Mouse (Mus musculus): ENCODE measurements around the gene Epb42. TPM values are rescaled to one million over a fixed set of nuclear protein-coding genes. Genes with fewer than 3 reads are reported as not detected.
A peak's percentile ranks its signal among the peaks of the same experiment; 100 is the strongest.

Epb42 gene
- polyA plus RNA-seq (2015; fragmentation: Nextera tagmentation; extraction: Ambion mirVana), result 2.5 and 2.6 TPM in 2 replicates

- Histone ChIP-seq H3K4me1 (replicated peaks) (0 out of 2 replicates have a peak, but pooled peaks cover 2% of the 10 kb centered on the region), H3K27me3 (replicated peaks) (no peaks in the 10 kb centered on the region), H3K27ac (no peak within 1 kb of the TSS), H3K9ac (no peak within 1 kb of the TSS), H3K4me3 (replicated peaks) (no peak within 1 kb of the TSS), H3K9me3 (no peaks in the 10 kb centered on the region), H3K4me2 (replicated peaks) (no peak within 1 kb of the TSS), H3K36me3 (no peaks in the 10 kb centered on the region)
- 56% methylated on average over 5 of the region's 5 CpGs for WGBS
- peak; percentile 88 for ATAC-seq
Observed at GRCm38 (mm10) chr2:121036733-121037341, at the start of gene Epb42. TSS of gene Epb42 (minus strand) at chr2:121037072.

- WGBS, result 35% methylated on average over 6 of the region's 6 CpGs
- no peak within 1 kb of the TSS for H3K4me2 ChIP-seq (replicated peaks)
- H3K9ac ChIP-seq, result no peak within 1 kb of the TSS
Observed at GRCm38 (mm10) chr2:121085480-121086185, 48.8 kb upstream of the Epb42 start, which contains the start of gene Tgm5. TSS of gene Tgm5 (minus strand) at chr2:121085841.

GRCm38 (mm10) chr2:121082626-121083025 is 45.8 kb upstream of the Epb42 start:
- Histone ChIP-seq H3K9ac (no peak overlapping the region), H3K27ac (no peak overlapping the region), H3K9me3 (no peaks in the 10 kb centered on the region), H3K4me3 (replicated peaks) (no peak overlapping the region), H3K36me3 (no peaks in the 10 kb centered on the region), H3K4me2 (replicated peaks) (no peak overlapping the region), H3K4me1 (replicated peaks) (no peaks in the 10 kb centered on the region), H3K27me3 (replicated peaks) (no peaks in the 10 kb centered on the region; the same call in 1 of the 2 replicates)
- 76% methylated on average over 1 of the region's 1 CpGs for WGBS
- ATAC-seq, result no peak

More at GRCm38 (mm10) chr2:121085480-121086185, 48.8 kb upstream of the Epb42 start, which contains the start of gene Tgm5:
- no peaks in the 10 kb centered on the region for H3K4me1 ChIP-seq (replicated peaks)
- no peaks in the 10 kb centered on the region for H3K36me3 ChIP-seq
- no peak for ATAC-seq
- no peak within 1 kb of the TSS for H3K4me3 ChIP-seq (replicated peaks)
- no peaks in the 10 kb centered on the region for H3K9me3 ChIP-seq
- H3K27ac ChIP-seq, result no peak within 1 kb of the TSS
- no peaks in the 10 kb centered on the region; the same call in 1 of the 2 replicates for H3K27me3 ChIP-seq (replicated peaks)

GRCm38 (mm10) chr2:121074747-121075146 is 37.9 kb upstream of the Epb42 start:
- Histone ChIP-seq H3K4me2 (replicated peaks) (no peak overlapping the region), H3K4me1 (replicated peaks) (no peaks in the 10 kb centered on the region), H3K4me3 (replicated peaks) (no peak overlapping the region), H3K9ac (no peak overlapping the region), H3K27ac (no peak overlapping the region), H3K9me3 (no peaks in the 10 kb centered on the region), H3K27me3 (replicated peaks) (no peaks in the 10 kb centered on the region), H3K36me3 (no peaks in the 10 kb centered on the region)
- no peak for ATAC-seq
- 82% methylated on average over 7 of the region's 7 CpGs for WGBS

GRCm38 (mm10) chr2:121071871-121072270 is 35.0 kb upstream of the Epb42 start:
- no peak overlapping the region for H3K4me3 ChIP-seq (replicated peaks)
- no peaks in the 10 kb centered on the region for H3K27me3 ChIP-seq (replicated peaks)
- H3K36me3 ChIP-seq, result no peaks in the 10 kb centered on the region
- H3K9ac ChIP-seq, result no peak overlapping the region
- WGBS, result 72% methylated on average over 6 of the region's 6 CpGs
- ATAC-seq, result no peak
- H3K4me1 ChIP-seq (replicated peaks), result no peaks in the 10 kb centered on the region
- H3K4me2 ChIP-seq (replicated peaks), result no peak overlapping the region
- H3K27ac ChIP-seq, result no peak overlapping the region
- no peaks in the 10 kb centered on the region for H3K9me3 ChIP-seq

GRCm38 (mm10) chr2:121069506-121069905 is 32.6 kb upstream of the Epb42 start:
- no peak for ATAC-seq
- 73% methylated on average over 6 of the region's 6 CpGs for WGBS
- Histone ChIP-seq H3K9me3 (no peaks in the 10 kb centered on the region), H3K4me3 (replicated peaks) (no peak overlapping the region), H3K4me1 (replicated peaks) (no peaks in the 10 kb centered on the region), H3K27ac (no peak overlapping the region), H3K27me3 (replicated peaks) (no peaks in the 10 kb centered on the region), H3K4me2 (replicated peaks) (no peak overlapping the region), H3K36me3 (no peaks in the 10 kb centered on the region), H3K9ac (no peak overlapping the region)

GRCm38 (mm10) chr2:121067116-121067515 is 30.2 kb upstream of the Epb42 start:
- Histone ChIP-seq H3K9me3 (no peaks in the 10 kb centered on the region), H3K4me3 (replicated peaks) (no peak overlapping the region), H3K27me3 (replicated peaks) (no peaks in the 10 kb centered on the region), H3K9ac (no peak overlapping the region), H3K36me3 (no peaks in the 10 kb centered on the region), H3K4me2 (replicated peaks) (no peak overlapping the region), H3K27ac (no peak overlapping the region), H3K4me1 (replicated peaks) (no peaks in the 10 kb centered on the region)
- ATAC-seq, result no peak
- WGBS, result 55% methylated on average over 4 of the region's 4 CpGs

- no peak overlapping the region for H3K4me3 ChIP-seq (replicated peaks)
- H3K4me2 ChIP-seq (replicated peaks), result no peak overlapping the region
- H3K4me1 ChIP-seq (replicated peaks), result no peaks in the 10 kb centered on the region
- no peaks in the 10 kb centered on the region for H3K27me3 ChIP-seq (replicated peaks)
- H3K9ac ChIP-seq, result no peak overlapping the region
- no peak overlapping the region for H3K27ac ChIP-seq
- no peaks in the 10 kb centered on the region for H3K36me3 ChIP-seq
- ATAC-seq, result no peak
- 44% methylated on average over 2 of the region's 2 CpGs for WGBS
- H3K9me3 ChIP-seq, result no peaks in the 10 kb centered on the region
Observed at GRCm38 (mm10) chr2:121061315-121061714, 24.4 kb upstream of the Epb42 start.

GRCm38 (mm10) chr2:121057997-121058396 is 21.1 kb upstream of the Epb42 start:
- no peaks in the 10 kb centered on the region for H3K4me1 ChIP-seq (replicated peaks)
- WGBS, result 56% methylated on average over 6 of the region's 6 CpGs
- no peak overlapping the region for H3K4me2 ChIP-seq (replicated peaks)
- H3K9ac ChIP-seq, result no peak overlapping the region
- H3K36me3 ChIP-seq, result no peaks in the 10 kb centered on the region
- H3K4me3 ChIP-seq (replicated peaks), result no peak overlapping the region
- no peaks in the 10 kb centered on the region for H3K27me3 ChIP-seq (replicated peaks)
- no peaks in the 10 kb centered on the region for H3K9me3 ChIP-seq
- ATAC-seq, result no peak
- H3K27ac ChIP-seq, result no peak overlapping the region

- no peak overlapping the region for H3K27ac ChIP-seq
- no peak overlapping the region for H3K4me3 ChIP-seq (replicated peaks)
- no peaks in the 10 kb centered on the region for H3K36me3 ChIP-seq
- no peak for ATAC-seq
- no peaks in the 10 kb centered on the region for H3K9me3 ChIP-seq
- no peaks in the 10 kb centered on the region for H3K27me3 ChIP-seq (replicated peaks)
- no peak overlapping the region for H3K4me2 ChIP-seq (replicated peaks)
- H3K4me1 ChIP-seq (replicated peaks), result no peaks in the 10 kb centered on the region
- no peak overlapping the region for H3K9ac ChIP-seq
- WGBS, result 78% methylated on average over 6 of the region's 6 CpGs
Observed at GRCm38 (mm10) chr2:121055915-121056314, 19.0 kb upstream of the Epb42 start.

GRCm38 (mm10) chr2:121054060-121054459 is 17.2 kb upstream of the Epb42 start:
- ATAC-seq, result no peak

GRCm38 (mm10) chr2:121052176-121052575 is 15.3 kb upstream of the Epb42 start:
- Histone ChIP-seq H3K27ac (no peak overlapping the region), H3K4me2 (replicated peaks) (no peak overlapping the region), H3K9me3 (no peaks in the 10 kb centered on the region), H3K9ac (no peak overlapping the region), H3K4me3 (replicated peaks) (no peak overlapping the region), H3K27me3 (replicated peaks) (no peaks in the 10 kb centered on the region), H3K36me3 (no peaks in the 10 kb centered on the region), H3K4me1 (replicated peaks) (no peaks in the 10 kb centered on the region)
- WGBS, result 88% methylated on average over 5 of the region's 5 CpGs
- ATAC-seq, result no peak

More at GRCm38 (mm10) chr2:121054060-121054459, 17.2 kb upstream of the Epb42 start:
- no peaks in the 10 kb centered on the region for H3K36me3 ChIP-seq
- no peak overlapping the region for H3K4me3 ChIP-seq (replicated peaks)
- H3K9me3 ChIP-seq, result no peaks in the 10 kb centered on the region
- H3K27ac ChIP-seq, result no peak overlapping the region
- no peak overlapping the region for H3K9ac ChIP-seq
- no peak overlapping the region for H3K4me2 ChIP-seq (replicated peaks)
- WGBS, result 65% methylated on average over 2 of the region's 2 CpGs
- H3K27me3 ChIP-seq (replicated peaks), result no peaks in the 10 kb centered on the region
- no peaks in the 10 kb centered on the region for H3K4me1 ChIP-seq (replicated peaks)

- no peak for ATAC-seq
- no peak overlapping the region for H3K9ac ChIP-seq
- no peaks in the 10 kb centered on the region for H3K27me3 ChIP-seq (replicated peaks)
- no peaks in the 10 kb centered on the region for H3K9me3 ChIP-seq
- H3K4me3 ChIP-seq (replicated peaks), result no peak overlapping the region
- no peak overlapping the region for H3K4me2 ChIP-seq (replicated peaks)
- WGBS, result 82% methylated on average over 4 of the region's 4 CpGs
- no peaks in the 10 kb centered on the region for H3K36me3 ChIP-seq
- H3K27ac ChIP-seq, result no peak overlapping the region
- H3K4me1 ChIP-seq (replicated peaks), result no peaks in the 10 kb centered on the region
Observed at GRCm38 (mm10) chr2:121045653-121046052, 8.8 kb upstream of the Epb42 start.
